ENCODE assay signal across 8 mouse cellular contexts in genomic region chr2:38824791-38825768, GRCm38 (mm10).
DNase-seq lines count a peak whose midpoint lies in the region; ATAC-seq lines count a peak whose summit lies in the region.

No protein-coding gene starts in this region.

- no peaks in the 10 kb centered on the region for H3K9me3 ChIP-seq in limb, embryonic 12.5 days
- H3K9me3 ChIP-seq in midbrain, embryonic 14.5 days (ENCODE audit: control insufficient read depth, low read length) = no peaks in the 10 kb centered on the region
- H3K9me3 ChIP-seq in stomach, embryonic 15.5 days = no peaks in the 10 kb centered on the region

- peak overlapping the region; percentile 93 for H3K27ac ChIP-seq in limb, embryonic 12.5 days
- H3K27ac ChIP-seq in midbrain, embryonic 14.5 days (replicated peaks; ENCODE audit: low read depth, low read length) = peak overlapping the region; percentile 77
- H3K27ac ChIP-seq in stomach, embryonic 15.5 days = peak overlapping the region; percentile 84

- peak overlapping the region; percentile 55 for H3K4me3 ChIP-seq in limb, embryonic 12.5 days (replicated peaks)
- H3K4me3 ChIP-seq in midbrain, embryonic 14.5 days (replicated peaks; ENCODE audit: low read depth, low read length) = peak overlapping the region; percentile 49
- peak overlapping the region; percentile 47 for H3K4me3 ChIP-seq in stomach, embryonic 15.5 days (replicated peaks)

- 5% methylated on average over 15 of the region's 15 CpGs for WGBS in limb, embryonic 12.5 days
- WGBS in midbrain, embryonic 14.5 days = 1% methylated on average over 15 of the region's 15 CpGs
- WGBS in stomach, embryonic 15.5 days = 4% methylated on average over 15 of the region's 15 CpGs

- peak overlapping the region; percentile 66 for H3K4me2 ChIP-seq in limb, embryonic 12.5 days
- H3K4me2 ChIP-seq in midbrain, embryonic 14.5 days (ENCODE audit: low read length) = peak overlapping the region; percentile 68
- peak overlapping the region; percentile 67 for H3K4me2 ChIP-seq in stomach, embryonic 15.5 days

- H3K4me1 ChIP-seq in limb, embryonic 12.5 days (replicated peaks) = peaks cover 25% of the 10 kb centered on the region
- peaks cover 15% of the 10 kb centered on the region for H3K4me1 ChIP-seq in midbrain, embryonic 14.5 days (ENCODE audit: control insufficient read depth, insufficient read depth, low read length)
- peaks cover 7% of the 10 kb centered on the region; the same call in 1 of the 2 replicates for H3K4me1 ChIP-seq in stomach, embryonic 15.5 days

- no peaks in the 10 kb centered on the region for H3K27me3 ChIP-seq in limb, embryonic 12.5 days
- no peaks in the 10 kb centered on the region for H3K27me3 ChIP-seq in midbrain, embryonic 14.5 days (ENCODE audit: control insufficient read depth, insufficient read depth, low read length)
- H3K27me3 ChIP-seq in stomach, embryonic 15.5 days (replicated peaks) = no peaks in the 10 kb centered on the region

- DNase-seq in cerebellum, adult 11-12 months = peak; percentile 4
- DNase-seq in cerebellum, adult 11 months = no peak
- peak; percentile 58 for DNase-seq in brain, adult 2 months (ENCODE audit: low read depth, low spot score)
- peak; percentile 71 for DNase-seq in forelimb bud, embryonic 11.5 days (ENCODE audit: low read depth, low spot score)
- peak; percentile 7 for DNase-seq in induced T-regulatory cell, adult 2 months (ENCODE audit: low read depth)
- DNase-seq in midbrain, embryonic 14.5 days = peak; percentile 81

- no peak for ATAC-seq in limb, embryonic 12.5 days (ENCODE audit: insufficient number of reproducible peaks, insufficient read depth, low FRiP score, low TSS enrichment, low read depth)
- peak; percentile 57; the same call in 1 of the 2 replicates for ATAC-seq in midbrain, embryonic 14.5 days (ENCODE audit: low FRiP score, low TSS enrichment)
- ATAC-seq in stomach, embryonic 15.5 days (ENCODE audit: insufficient read depth, low FRiP score, low read depth) = no peak

- H3K36me3 ChIP-seq in limb, embryonic 12.5 days = no peaks in the 10 kb centered on the region
- no peaks in the 10 kb centered on the region for H3K36me3 ChIP-seq in midbrain, embryonic 14.5 days (ENCODE audit: control insufficient read depth, insufficient read depth, low read length)
- H3K36me3 ChIP-seq in stomach, embryonic 15.5 days = no peaks in the 10 kb centered on the region

- peak overlapping the region; percentile 68 for H3K9ac ChIP-seq in limb, embryonic 12.5 days (replicated peaks)
- H3K9ac ChIP-seq in midbrain, embryonic 14.5 days (replicated peaks; ENCODE audit: low read length) = peak overlapping the region; percentile 48
- H3K9ac ChIP-seq in stomach, embryonic 15.5 days = peak overlapping the region; percentile 22; the same call in 1 of the 2 replicates
